Mouse (Mus musculus) right cerebral cortex, postnatal 4 days (tissue): ENCODE results near the gene Zbed3.
"Not testable (repeated sequence)": the region's sequence is repeated elsewhere in the genome, so short reads cannot be mapped to it uniquely, and the experiment has no call there.

Experiments
- DNase-seq: peaks from one replicate; pipeline ENCODE4 v3.0.0-alpha.2; 2022

Gene Zbed3

DNA sequence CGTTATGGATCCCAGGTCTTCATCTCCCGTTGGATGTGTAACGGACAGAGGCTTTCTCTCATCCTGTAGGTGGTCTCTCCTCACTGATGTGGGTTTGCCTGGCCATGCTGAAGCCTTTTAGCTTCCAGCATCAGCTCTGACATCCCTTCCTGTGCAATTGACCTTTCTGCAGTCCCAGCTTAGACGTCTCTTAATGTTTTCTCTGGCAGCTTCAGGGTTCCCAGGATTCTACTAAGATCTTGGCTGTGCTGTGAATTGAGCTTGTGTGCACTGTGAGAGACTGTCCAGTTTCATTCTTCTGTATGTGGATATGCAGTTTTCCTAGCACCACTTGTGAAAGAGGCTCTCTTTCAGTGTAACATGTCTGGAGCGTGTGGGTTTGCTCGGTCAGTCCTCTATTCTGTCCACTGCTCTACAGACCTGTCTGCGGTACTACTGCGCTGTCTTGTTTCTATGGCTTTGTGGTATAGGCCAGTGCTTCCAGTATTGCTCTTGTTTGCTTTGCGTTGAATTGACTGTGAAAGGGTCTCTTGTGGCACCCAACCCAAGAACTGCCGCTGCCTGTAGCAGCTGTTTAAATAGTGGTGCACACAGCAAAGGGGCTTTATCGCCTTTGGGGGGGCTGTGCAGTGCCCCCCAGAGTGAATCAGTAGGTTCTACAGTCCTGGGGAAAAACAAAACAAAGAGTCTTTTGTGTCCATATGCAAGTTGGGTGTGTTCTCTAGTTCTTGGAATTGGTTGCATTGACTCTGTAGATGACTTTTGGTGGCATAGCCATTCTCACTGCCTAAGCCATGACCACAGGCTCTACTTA, 8.9 kb downstream of the Zbed3 start:
- no peak for DNase-seq

DNA sequence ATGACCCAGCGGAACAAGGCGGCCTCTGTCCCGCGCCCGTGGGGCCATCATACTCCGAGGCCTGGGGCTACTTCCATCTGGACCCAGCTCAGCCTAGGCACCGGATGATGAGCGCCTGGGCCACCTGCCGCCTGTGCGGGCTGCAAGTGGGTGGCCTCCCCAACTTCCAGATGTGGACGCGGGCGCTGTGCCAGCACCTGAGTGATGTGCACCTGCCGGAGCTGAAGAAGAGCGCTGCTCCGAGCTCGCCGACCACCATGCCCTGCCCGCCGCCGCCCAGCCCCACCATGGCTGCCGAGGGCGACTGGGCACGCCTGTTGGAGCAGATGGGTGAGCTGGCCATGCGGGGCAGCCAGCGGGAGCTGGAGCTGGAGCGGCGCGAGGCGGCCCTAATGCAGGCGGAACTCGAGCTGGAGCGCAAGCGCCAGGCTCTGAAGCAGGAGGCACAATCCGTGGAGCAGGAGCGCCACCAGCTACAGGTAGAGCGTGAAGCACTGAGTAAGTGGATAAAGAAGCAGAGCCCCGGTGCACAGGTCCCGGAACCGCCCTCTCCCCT, 12.8 kb downstream of the Zbed3 start:
- peak; percentile 24 for DNase-seq

DNA sequence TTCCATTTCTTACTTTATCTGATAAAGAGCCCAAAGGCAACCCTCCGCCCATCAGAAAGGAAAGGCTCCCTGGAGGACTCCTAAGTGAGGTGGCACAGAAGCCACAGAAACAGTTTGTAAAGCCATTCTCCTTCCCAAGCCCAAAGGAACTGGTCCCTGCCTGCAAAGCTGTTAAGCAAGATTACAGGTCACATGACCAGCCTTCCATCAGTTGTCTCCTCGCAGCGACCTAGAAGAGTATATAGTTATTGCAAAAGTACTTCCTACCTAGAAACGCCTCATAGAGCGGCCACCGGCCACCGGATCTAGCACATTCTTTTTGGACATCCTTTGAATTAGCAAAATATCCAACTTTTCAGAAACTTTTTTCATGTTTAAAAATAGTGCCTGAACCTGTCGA, 20.1 kb downstream of the Zbed3 start:
- no peak for DNase-seq

DNA sequence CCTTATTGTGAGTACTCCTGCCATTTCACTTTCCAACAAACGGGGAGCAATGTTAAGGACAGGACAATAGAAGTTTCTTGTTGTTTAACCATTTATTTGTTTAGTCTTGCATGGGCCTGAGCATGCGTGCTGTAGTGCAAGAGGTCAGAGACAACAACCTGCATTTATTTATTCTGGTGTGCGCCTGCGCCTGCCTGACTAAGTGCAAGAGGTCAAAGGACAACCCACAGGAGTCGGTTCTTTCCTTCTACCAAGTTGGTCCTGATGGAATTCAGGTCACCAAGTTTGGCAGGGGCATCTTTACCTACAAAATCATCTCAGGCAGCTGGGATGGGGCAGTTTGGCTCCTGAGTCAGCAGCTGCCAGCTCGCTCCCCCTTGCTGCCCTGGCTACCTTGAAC, 22.5 kb downstream of the Zbed3 start:
- no peak for DNase-seq

DNA sequence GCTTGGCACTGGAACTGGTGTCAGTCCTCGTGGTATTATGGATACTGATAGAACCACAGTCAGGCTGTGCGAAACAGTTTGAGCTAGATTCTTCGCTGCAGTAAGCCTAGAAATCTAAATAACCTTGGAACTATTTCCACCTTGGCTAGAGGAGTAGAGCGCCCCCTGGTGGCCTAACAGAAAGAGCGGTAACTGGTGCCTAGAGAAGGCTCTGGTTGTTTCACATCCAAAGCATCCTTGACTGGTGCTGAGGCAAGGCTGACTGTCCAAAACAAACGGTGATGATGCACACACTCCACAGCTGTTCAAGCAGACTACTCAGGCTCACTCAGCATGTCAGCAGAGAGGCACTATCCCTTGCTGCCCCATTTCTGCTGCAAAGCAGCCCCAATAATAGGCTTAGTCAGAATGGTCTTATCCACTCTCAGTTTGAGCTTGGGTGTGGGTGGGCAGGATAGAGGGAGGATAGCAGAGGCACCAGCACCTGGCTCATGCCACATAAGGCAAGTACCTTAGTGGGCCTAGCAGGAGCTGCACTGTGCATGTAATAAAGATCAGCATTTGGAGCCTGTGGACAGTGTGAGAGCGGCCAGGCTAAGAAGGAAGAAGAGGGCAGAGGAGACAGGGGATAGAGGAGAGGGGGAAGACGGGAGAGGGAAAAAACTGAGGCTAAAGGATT, 23.7 kb downstream of the Zbed3 start:
- DNase-seq = peak; percentile 89

DNA sequence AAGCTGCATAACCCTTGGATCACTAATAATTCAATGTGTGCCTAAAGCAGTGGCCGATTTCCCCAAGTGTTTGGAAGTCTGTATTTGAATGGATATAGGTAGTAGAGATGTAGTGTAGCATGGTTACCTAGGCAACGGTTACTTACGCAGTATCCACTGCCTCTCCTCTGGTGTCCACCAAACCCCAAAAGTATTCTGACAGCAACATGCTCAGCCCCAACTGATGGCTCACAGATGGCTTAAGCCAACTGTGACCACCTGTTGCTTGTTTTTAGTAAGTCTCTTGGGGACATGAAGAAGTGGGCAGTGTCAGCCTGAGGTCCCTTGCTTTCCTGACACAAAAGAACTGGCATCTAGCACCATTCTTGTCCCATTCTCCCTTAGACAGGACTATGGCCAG, 25.1 kb downstream of the Zbed3 start:
- no peak for DNase-seq

DNA sequence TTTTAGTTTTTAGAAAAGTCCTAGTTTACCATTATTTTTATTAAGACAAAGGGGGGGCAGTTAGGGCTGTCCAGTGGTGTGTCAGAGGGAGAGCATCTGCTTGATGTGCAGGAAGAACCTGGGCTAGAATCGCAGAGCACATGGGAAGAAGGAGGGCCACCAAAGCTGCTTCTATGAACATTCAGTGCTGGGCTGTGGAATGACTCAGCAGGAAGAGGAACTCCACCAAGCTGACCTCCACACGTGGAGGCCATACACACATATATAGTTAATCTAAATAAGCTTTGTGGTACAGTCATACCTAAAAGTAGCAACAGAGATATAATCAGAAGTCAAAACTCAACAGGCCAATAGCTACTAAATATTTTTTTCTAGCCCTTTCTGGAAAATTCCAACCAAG, 34.8 kb downstream of the Zbed3 start:
- no peak for DNase-seq

DNA sequence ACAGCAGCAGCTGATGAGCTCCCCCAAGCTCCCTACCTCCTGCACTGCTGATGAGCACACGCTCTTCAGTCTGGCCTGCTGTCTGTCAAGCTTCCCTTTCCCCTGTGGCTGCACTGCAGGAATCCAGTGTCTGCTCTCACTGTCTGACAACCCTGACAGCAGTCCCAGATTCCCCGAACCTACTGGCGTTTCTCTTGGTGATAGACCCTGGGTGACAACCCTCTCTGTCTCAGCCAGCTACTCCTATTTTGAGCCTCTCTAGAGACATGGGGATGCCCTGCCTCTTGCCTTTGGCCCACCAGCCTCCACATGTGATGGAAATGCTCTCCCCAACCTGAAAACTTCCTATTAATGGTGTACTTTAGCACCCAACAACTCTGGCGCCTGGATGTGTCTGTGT, 40.0 kb downstream of the Zbed3 start:
- DNase-seq = no peak

DNA sequence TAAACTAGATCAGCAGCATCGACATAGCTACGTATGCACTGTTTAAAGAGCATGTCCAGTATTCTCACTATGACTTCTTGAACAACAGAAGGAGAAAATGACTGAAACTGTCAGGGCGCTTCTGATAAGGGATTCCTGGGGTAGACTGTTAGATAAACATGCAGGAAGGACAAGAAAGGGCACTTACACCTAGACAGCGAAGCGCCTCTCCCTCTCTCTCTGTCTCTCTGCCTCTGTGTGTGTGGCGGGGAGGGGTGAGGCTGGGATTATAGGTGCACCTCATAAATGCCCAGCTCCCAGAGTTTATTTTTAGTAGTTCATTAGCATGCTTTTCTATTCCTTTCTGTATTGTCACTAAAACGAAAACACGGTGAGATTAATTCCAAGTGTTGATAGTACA, 42.9 kb downstream of the Zbed3 start:
- DNase-seq = no peak

DNA sequence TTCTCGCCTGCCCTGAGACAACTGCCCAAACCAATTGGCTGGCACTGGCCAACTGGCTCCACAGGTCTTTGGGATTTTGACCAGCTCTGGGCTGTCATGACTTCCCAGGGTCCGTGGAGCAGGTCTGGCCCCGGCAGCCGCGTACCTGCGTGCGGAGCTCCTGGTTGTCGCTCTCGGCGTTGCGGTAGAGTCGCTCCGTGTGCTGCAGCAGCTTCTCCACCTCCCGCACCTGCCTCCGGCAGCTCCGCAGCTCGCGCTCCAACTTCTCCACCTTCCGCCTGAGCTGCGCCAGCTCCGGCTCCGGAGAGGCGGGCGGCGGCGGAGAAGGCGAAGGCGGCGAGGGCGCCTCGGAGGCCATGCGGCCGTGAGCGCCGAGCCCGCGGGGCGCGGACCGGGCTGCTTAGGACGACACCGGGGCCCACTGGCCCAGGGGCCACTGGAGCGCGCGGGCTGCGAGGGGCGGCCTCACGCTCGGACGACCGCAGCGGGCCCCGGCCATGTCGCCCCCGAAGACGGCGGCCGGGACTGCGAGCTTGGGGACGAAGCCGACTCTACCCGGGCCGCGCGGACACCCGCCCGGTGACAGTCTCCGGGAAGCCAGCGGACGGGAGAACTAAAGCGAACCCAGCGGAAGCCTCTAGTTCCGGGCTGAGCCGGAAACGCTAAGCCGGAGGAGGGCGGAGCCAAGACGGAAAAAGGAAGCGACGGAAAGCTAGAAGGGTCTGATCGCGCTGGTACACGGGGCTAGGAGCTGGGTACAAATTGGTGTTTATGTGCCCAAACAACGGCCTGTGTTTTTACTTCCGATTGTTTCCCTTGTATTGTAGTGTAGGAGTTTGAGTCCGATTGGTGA, 51.5 kb downstream of the Zbed3 start, which contains the start of gene Aggf1:
Aggf1 (minus strand) TSS at position 652 of the 853 bp plus-strand sequence.
- DNase-seq = peak; percentile 84

DNA sequence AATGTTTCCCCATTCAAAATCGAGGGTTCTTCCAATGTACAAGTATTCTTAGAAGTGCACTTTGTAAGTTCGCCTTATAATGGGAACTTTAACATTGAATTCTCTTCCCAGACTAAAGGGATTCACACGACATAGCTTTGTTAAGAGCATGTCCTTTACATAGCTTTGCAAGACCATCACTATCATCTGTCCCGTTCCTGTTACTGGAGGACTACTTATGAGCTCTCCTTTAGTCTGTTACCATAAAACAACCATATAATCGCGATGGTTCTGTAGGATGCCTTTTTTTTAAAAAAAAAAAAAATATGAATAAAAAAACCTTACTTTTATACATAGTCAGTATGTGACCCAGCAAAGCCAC, 52.1 kb downstream of the Zbed3 start:
- no peak for DNase-seq

DNA sequence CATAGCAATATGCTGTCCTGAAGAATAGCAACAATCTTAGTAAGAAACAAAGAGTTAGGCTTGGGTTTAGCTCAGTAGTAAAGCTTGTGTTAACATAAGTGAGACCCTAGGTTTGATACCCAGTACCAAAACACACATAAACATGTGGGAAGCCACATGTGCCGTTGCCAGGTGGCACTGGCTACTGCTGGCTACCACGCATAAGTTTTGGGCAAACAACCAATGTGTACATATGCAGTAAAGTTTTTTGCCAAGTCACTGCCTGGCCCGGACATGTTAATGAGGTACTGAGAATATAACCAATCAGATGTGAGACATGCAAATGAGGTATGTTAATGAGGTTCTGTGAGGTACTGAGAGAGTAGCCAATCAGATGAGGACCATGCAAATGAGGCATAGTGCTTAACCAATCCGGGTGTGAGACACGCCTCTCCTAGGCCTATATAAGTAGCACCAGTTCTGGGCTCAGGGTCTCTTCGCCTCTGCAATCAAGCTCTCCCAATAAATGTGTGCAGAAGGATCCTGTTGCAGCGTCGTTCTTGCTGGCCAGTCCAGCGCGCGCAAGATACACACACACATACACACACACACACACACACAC, 53.4 kb downstream of the Zbed3 start:
- not testable (repeated sequence) for DNase-seq

DNA sequence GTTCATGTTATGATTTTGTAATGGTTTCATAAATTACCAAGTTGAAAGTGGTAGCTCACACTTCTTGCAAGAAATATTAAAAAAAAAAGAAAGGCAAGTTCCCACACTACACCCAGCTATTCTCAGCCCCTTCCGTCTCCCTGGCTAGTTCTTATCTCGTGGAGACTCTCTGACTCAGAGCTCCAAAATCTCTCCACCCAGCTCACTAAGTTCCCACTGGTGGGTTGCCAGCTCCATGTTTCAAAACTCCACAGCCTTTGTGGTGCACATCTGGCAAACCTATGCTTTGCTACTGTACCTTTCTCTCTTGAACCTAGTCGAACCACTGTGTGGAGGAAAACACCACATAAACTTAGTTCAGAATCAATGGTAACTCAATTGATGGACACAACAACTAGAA, 55.3 kb downstream of the Zbed3 start:
- no peak for DNase-seq

DNA sequence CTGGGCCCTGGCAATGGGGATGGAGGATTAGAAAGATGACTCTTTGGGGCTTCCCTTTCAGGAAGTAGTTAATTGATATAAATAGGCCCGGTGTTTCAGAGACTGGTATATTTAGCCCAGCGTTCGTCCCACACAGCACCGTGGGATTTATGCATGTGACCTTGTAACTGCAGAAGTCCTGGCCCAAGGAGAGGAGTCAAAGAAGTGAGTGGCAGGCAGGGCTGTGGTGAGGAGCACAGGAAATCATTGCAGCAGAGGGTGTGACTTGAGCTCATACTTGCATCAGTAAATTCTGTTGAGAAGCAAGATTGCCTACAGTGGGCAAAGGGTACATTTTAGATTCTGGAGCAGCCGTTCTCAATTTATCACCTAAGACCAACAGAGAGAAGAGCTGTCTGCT, 59.0 kb downstream of the Zbed3 start:
- DNase-seq = no peak
